Mouse (Mus musculus): ENCODE measurements around the gene Spaca6. TPM values are rescaled to one million over a fixed set of nuclear protein-coding genes. Genes with fewer than 3 reads are reported as not detected.

The Spaca6 gene
- polyA plus RNA-seq, 1 experiment = 11.2 TPM

DNA sequence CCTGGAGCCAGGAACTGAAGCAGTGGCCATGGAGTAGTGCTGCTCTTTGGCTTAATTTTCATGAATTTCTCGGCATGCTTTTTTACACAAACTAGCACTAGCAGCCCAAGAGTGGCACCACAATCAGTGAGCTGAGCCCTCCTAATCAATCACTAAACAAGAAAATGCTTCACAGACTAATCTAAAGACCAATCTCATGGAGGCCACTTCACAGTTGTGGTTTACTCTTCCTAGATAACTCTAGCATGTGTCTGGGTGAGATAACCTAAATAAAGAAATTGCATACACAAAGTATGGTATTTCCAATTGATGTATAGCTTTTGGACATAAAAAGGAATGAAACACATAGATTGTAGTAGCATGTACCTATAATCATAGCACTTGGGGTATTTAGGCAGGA lies 52.4 kb downstream of the Spaca6 start:
- H3K27me3 ChIP-seq (ENCODE audit: control insufficient read depth, insufficient read depth, insufficient read length) = no peaks in the 10 kb centered on the region
- TF ChIP-seq CEBPB (IDR thresholded peaks at IDR 0.05; ENCODE audit: low read depth) (no peak), CTCF (IDR thresholded peaks at IDR 0.05; ENCODE audit: control insufficient read depth, insufficient read depth, insufficient read length) (no peak), MYOD1 (IDR thresholded peaks at IDR 0.05; ENCODE audit: control insufficient read depth, insufficient read length, low read depth) (no peak), MAX (IDR thresholded peaks at IDR 0.05) (no peak), MYOG (IDR thresholded peaks at IDR 0.05; ENCODE audit: control insufficient read depth, extremely low read depth, insufficient read length) (no peak), FOSL1 (IDR thresholded peaks at IDR 0.05; ENCODE audit: insufficient read depth, low read length, poor library complexity, severe bottlenecking) (no peak), USF1 (IDR thresholded peaks at IDR 0.05; ENCODE audit: low read depth) (no peak)
- H3K36me3 ChIP-seq (ENCODE audit: control insufficient read depth, insufficient read depth) = no peaks in the 10 kb centered on the region

DNA sequence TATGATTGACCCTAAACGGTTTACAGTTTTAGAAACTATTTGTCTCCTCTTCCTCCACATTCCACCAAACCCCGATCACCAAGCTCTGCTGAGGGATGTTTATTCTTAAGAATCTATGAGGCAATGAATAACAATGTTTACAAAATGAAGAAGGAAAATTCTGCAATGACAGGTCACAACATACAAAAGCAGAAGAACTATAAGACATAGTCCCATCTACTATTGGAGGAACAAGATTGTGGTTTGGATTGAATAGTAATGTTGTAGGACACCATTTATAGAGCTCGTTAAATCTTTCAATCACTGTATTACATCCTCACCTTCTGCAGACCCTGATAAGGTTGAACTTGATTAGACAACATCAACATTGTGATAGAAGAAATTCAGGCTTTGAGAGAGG lies 55.7 kb downstream of the Spaca6 start:
- Histone ChIP-seq H3K79me3 (ENCODE audit: low read depth) (no peaks in the 10 kb centered on the region), H3ac (ENCODE audit: control insufficient read depth, insufficient read length, low read depth) (no peak overlapping the region), H3K4me3 (ENCODE audit: insufficient read depth, poor library complexity, severe bottlenecking) (no peak overlapping the region), H3K36me3 (ENCODE audit: control insufficient read depth, insufficient read depth) (no peaks in the 10 kb centered on the region), H3K27me3 (ENCODE audit: control insufficient read depth, insufficient read depth, insufficient read length) (no peaks in the 10 kb centered on the region), H3K79me2 (ENCODE audit: control insufficient read depth, insufficient read depth) (no peaks in the 10 kb centered on the region)
- TF ChIP-seq FOSL1 (IDR thresholded peaks at IDR 0.05; ENCODE audit: insufficient read depth, low read length, poor library complexity, severe bottlenecking) (no peak), MAX (IDR thresholded peaks at IDR 0.05) (no peak), USF1 (IDR thresholded peaks at IDR 0.05; ENCODE audit: low read depth) (no peak), MYOG (IDR thresholded peaks at IDR 0.05; ENCODE audit: control insufficient read depth, extremely low read depth, insufficient read length) (no peak)

More for the DNA sequence above, 52.4 kb downstream of the Spaca6 start:
- Histone ChIP-seq H3K4me3 (ENCODE audit: insufficient read depth, poor library complexity, severe bottlenecking) (no peak overlapping the region), H3K79me2 (ENCODE audit: control insufficient read depth, insufficient read depth) (no peaks in the 10 kb centered on the region), H3K79me3 (ENCODE audit: low read depth) (no peaks in the 10 kb centered on the region), H3ac (ENCODE audit: control insufficient read depth, insufficient read length, low read depth) (no peak overlapping the region)

DNA sequence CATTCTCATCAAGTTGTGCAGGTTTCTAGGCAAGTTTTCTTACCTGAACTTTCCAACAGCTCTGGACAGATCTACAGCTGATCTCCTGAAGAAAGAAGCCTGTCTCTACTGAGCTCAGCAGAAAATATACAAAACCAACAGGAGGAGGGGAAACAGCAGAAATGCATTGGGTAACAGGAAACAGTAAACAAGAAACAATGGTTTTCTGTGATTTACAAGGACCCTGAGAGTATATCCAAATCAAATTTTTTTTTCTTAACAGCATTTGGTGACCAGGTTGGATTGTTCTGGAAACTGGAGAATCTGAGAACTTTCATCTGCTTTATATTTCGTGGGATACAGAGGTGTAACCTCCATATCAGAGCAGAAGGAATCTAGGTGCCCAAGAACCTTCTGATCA lies 56.9 kb downstream of the Spaca6 start, which contains the start of gene Fpr1:
TSS of gene Fpr1 (minus strand) at position 101 of the 400 bp plus-strand sequence.
- H3K79me3 ChIP-seq (ENCODE audit: low read depth) = no peaks in the 10 kb centered on the region
- TF ChIP-seq CTCF (IDR thresholded peaks at IDR 0.05; ENCODE audit: control insufficient read depth, insufficient read depth, insufficient read length) (no peak), FOSL1 (IDR thresholded peaks at IDR 0.05; ENCODE audit: insufficient read depth, low read length, poor library complexity, severe bottlenecking) (no peak), MAX (IDR thresholded peaks at IDR 0.05) (no peak), CEBPB (IDR thresholded peaks at IDR 0.05; ENCODE audit: low read depth) (no peak), MYOG (IDR thresholded peaks at IDR 0.05; ENCODE audit: control insufficient read depth, extremely low read depth, insufficient read length) (no peak), USF1 (IDR thresholded peaks at IDR 0.05; ENCODE audit: low read depth) (no peak), MYOD1 (IDR thresholded peaks at IDR 0.05; ENCODE audit: control insufficient read depth, insufficient read length, low read depth) (no peak)
- no peak within 1 kb of the TSS for H3K4me3 ChIP-seq (ENCODE audit: insufficient read depth, poor library complexity, severe bottlenecking)
- H3K79me2 ChIP-seq (ENCODE audit: control insufficient read depth, insufficient read depth) = no peaks in the 10 kb centered on the region
- H3K36me3 ChIP-seq (ENCODE audit: control insufficient read depth, insufficient read depth) = no peaks in the 10 kb centered on the region
- H3K27me3 ChIP-seq (ENCODE audit: control insufficient read depth, insufficient read depth, insufficient read length) = no peaks in the 10 kb centered on the region
- no peak within 1 kb of the TSS for H3ac ChIP-seq (ENCODE audit: control insufficient read depth, insufficient read length, low read depth)

DNA sequence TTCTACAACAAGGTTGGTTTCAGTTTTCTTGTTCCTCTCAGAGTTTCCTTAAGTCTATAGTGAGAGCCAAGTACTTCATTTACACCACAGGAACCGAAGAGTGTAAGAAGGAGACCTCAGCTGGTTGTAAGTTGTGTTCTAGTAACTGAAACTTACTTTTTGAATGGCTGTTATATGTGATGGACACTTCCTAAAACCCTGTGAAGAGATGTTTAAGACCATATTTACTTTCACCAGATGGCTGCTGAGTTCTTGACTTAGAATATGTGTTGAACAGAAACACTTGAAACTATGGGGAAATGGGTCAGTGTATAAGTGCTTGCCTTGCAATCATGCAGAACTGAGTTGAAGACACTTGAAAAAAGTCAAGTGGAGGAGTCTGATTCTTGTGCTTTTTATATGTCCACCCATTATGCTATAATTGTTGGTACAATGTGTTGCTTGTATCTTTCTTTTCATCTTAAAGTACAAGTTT lies 60.9 kb downstream of the Spaca6 start, which contains the start of the genes Fpr2 and Fpr3:
TSS of gene Fpr2 (plus strand) at position 51 of the 475 bp plus-strand sequence.
TSS of gene Fpr3 (plus strand) at position 79 of the 475 bp plus-strand sequence.
- H3K27me3 ChIP-seq (ENCODE audit: control insufficient read depth, insufficient read depth, insufficient read length) = no peaks in the 10 kb centered on the region
- H3ac ChIP-seq (ENCODE audit: control insufficient read depth, insufficient read length, low read depth) = no peak within 1 kb of the TSS
- TF ChIP-seq MYOG (IDR thresholded peaks at IDR 0.05; ENCODE audit: control insufficient read depth, extremely low read depth, insufficient read length) (no peak), MAX (IDR thresholded peaks at IDR 0.05) (no peak), CEBPB (IDR thresholded peaks at IDR 0.05; ENCODE audit: low read depth) (no peak), MYOD1 (IDR thresholded peaks at IDR 0.05; ENCODE audit: control insufficient read depth, insufficient read length, low read depth) (no peak), CTCF (IDR thresholded peaks at IDR 0.05; ENCODE audit: control insufficient read depth, insufficient read depth, insufficient read length) (no peak), USF1 (IDR thresholded peaks at IDR 0.05; ENCODE audit: low read depth) (no peak), FOSL1 (IDR thresholded peaks at IDR 0.05; ENCODE audit: insufficient read depth, low read length, poor library complexity, severe bottlenecking) (no peak)
- no peaks in the 10 kb centered on the region for H3K79me3 ChIP-seq (ENCODE audit: low read depth)
- no peak within 1 kb of the TSS for H3K4me3 ChIP-seq (ENCODE audit: insufficient read depth, poor library complexity, severe bottlenecking)
- no peaks in the 10 kb centered on the region for H3K79me2 ChIP-seq (ENCODE audit: control insufficient read depth, insufficient read depth)
- H3K36me3 ChIP-seq (ENCODE audit: control insufficient read depth, insufficient read depth) = no peaks in the 10 kb centered on the region

DNA sequence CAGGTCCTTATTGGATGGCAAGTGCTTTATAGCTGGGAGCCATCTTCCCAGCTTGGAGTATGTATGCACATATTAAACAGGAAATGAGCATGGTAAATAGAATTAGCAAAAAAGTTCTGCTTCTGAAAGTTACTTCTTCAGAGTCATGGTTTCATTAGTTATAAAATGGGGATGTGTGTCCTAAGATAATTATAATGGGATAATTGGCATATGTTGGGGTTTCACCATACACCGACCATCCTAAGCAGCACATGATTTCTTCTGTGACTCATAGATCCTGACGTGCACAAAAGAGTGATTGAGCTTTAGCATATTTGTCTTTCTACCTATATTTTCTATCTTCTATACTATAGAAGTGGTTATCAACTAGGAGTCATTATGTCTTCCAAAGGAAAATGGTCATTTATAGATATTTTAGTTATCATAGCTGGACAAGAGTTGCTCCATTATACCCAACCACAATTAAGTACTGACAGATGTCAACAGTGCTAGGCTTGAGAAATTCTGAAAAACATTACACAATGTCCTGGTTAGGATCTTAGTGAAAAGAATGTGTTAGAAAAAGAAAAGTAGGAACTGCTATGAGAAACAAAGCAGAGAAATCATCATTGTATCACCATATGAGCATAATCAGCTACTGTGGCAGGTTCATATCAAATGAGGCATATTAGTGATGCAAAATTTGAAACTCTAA lies 62.9 kb downstream of the Spaca6 start:
- TF ChIP-seq CEBPB (IDR thresholded peaks at IDR 0.05; ENCODE audit: low read depth) = no peak
- no peak for TF ChIP-seq FOSL1 (IDR thresholded peaks at IDR 0.05; ENCODE audit: insufficient read depth, low read length, poor library complexity, severe bottlenecking)
- TF ChIP-seq MYOD1 (IDR thresholded peaks at IDR 0.05; ENCODE audit: control insufficient read depth, insufficient read length, low read depth) = no peak
- no peak for TF ChIP-seq USF1 (IDR thresholded peaks at IDR 0.05; ENCODE audit: low read depth)
- TF ChIP-seq MAX (IDR thresholded peaks at IDR 0.05) = no peak
- no peak for TF ChIP-seq CTCF (IDR thresholded peaks at IDR 0.05; ENCODE audit: control insufficient read depth, insufficient read depth, insufficient read length)
- no peak for TF ChIP-seq MYOG (IDR thresholded peaks at IDR 0.05; ENCODE audit: control insufficient read depth, extremely low read depth, insufficient read length)
- Histone ChIP-seq H3K36me3 (ENCODE audit: control insufficient read depth, insufficient read depth) (no peaks in the 10 kb centered on the region), H3K79me2 (ENCODE audit: control insufficient read depth, insufficient read depth) (no peaks in the 10 kb centered on the region), H3ac (ENCODE audit: control insufficient read depth, insufficient read length, low read depth) (no peak overlapping the region), H3K79me3 (ENCODE audit: low read depth) (no peaks in the 10 kb centered on the region), H3K4me3 (ENCODE audit: insufficient read depth, poor library complexity, severe bottlenecking) (no peak overlapping the region), H3K27me3 (ENCODE audit: control insufficient read depth, insufficient read depth, insufficient read length) (no peaks in the 10 kb centered on the region)

Small RNA genes lying within 50 kb of the gene (microRNA-seq; reads per million reads assigned to microRNA genes)
- not detected for gene Gm25927 (ENCODE audit: borderline microRNAs expressed)
- gene Mir125a (ENCODE audit: borderline microRNAs expressed) = 5,198 reads per million, percentile 93 among the genes with 10 or more reads in this experiment
- gene Mir99b (ENCODE audit: borderline microRNAs expressed) = 19,413 reads per million, percentile 98 among the genes with 10 or more reads in this experiment
- not detected for gene Mirlet7e (ENCODE audit: borderline microRNAs expressed)

Other genes starting within 250 kb of the Spaca6 start
- gene Lnpep, start 202.1 kb upstream of the Spaca6 start, polyA plus RNA-seq (2012; fragmentation: generic; extraction: Trizol) = 4.5 TPM
- not detected for gene Vmn2r90, start 123.4 kb upstream of the Spaca6 start, polyA plus RNA-seq (2012; fragmentation: generic; extraction: Trizol)
- gene Has1, start 28.0 kb downstream of the Spaca6 start, polyA plus RNA-seq (2012; fragmentation: generic; extraction: Trizol) = 2.5 TPM
- not detected for gene Fpr1, start 56.8 kb downstream of the Spaca6 start, polyA plus RNA-seq (2012; fragmentation: generic; extraction: Trizol)
- gene Fpr2, start 60.7 kb downstream of the Spaca6 start, polyA plus RNA-seq (2012; fragmentation: generic; extraction: Trizol) = not detected
- gene Fpr3, start 60.7 kb downstream of the Spaca6 start, polyA plus RNA-seq (2012; fragmentation: generic; extraction: Trizol) = not detected
- gene Fpr-rs4, start 194.6 kb downstream of the Spaca6 start, polyA plus RNA-seq (2012; fragmentation: generic; extraction: Trizol) = not detected
- not detected for gene Vmn2r124, start 222.3 kb downstream of the Spaca6 start, polyA plus RNA-seq (2012; fragmentation: generic; extraction: Trizol)

Data from C2C12 (cell line).